25 mouse cellular contexts compared by ENCODE assay signal in genomic region chr7:80990276-80990675, GRCm38 (mm10). TPM values are rescaled to one million over a fixed set of nuclear protein-coding genes. Genes with fewer than 3 reads are reported as not detected.
DNase-seq lines count a peak whose midpoint lies in the region; ATAC-seq lines count a peak whose summit lies in the region.
"Had no signal": no experiment of that assay in that cellular context is flagged by ENCODE, and none has a peak within 500 bp of the region (broad histone marks: within the 10 kb centered on the region; RNA-seq: fewer than 3 reads in every experiment).

No protein-coding gene starts in this region.

- H3K4me1 ChIP-seq in forebrain, embryonic 12.5 days = peaks cover 29% of the 10 kb centered on the region

- no peak for ATAC-seq in forebrain, embryonic 12.5 days (ENCODE audit: low FRiP score)
- ATAC-seq: forebrain, embryonic 13.5 days had no signal

- no peak overlapping the region for H3K27ac ChIP-seq in forebrain, embryonic 12.5 days
- H3K27ac ChIP-seq: embryonic facial prominence, embryonic 13.5 days; forebrain, embryonic 13.5 days; hindbrain, embryonic 15.5 days; limb, embryonic 13.5 days had no signal

- no peak overlapping the region for H3K4me3 ChIP-seq in forebrain, embryonic 12.5 days (replicated peaks)
- H3K4me3 ChIP-seq: embryonic facial prominence, embryonic 13.5 days; erythroblast, embryonic 14.5 days; forebrain, embryonic 13.5 days; hindbrain, embryonic 15.5 days; limb, embryonic 13.5 days had no signal

- no peaks in the 10 kb centered on the region for H3K9me3 ChIP-seq in forebrain, embryonic 12.5 days
- H3K9me3 ChIP-seq: embryonic facial prominence, embryonic 13.5 days; forebrain, embryonic 13.5 days; hindbrain, embryonic 15.5 days; limb, embryonic 13.5 days had no signal

- no peak overlapping the region for H3K9ac ChIP-seq in forebrain, embryonic 12.5 days
- H3K9ac ChIP-seq: embryonic facial prominence, embryonic 13.5 days; forebrain, embryonic 13.5 days; hindbrain, embryonic 15.5 days; limb, embryonic 13.5 days had no signal

- no peak overlapping the region for H3K4me2 ChIP-seq in forebrain, embryonic 12.5 days
- H3K4me2 ChIP-seq: embryonic facial prominence, embryonic 13.5 days; forebrain, embryonic 13.5 days; hindbrain, embryonic 15.5 days; limb, embryonic 13.5 days; midbrain, embryonic 11.5 days had no signal

- peak; percentile 31 to 32 for DNase-seq in cerebellum, postnatal 10 days
- no peak for DNase-seq in cerebellum, postnatal 25 days
- DNase-seq in kidney, adult 8-10 months = peak; percentile 54 to 61
- no peak for DNase-seq in kidney, postnatal 4 days
- peak; percentile 25 for DNase-seq in 3T3-L1 (ENCODE audit: low read depth, low spot score)
- peak; percentile 42 for DNase-seq in R1 (ENCODE audit: low read depth, low spot score)
- DNase-seq in heart, adult 8-10 months (ENCODE audit: low spot score) = no peak
- DNase-seq: B cell, adult 2 months; cerebellum, adult 11 months; cerebellum, postnatal 36 days; embryo, embryonic 11 days; gastrocnemius, postnatal 36 days; lung, adult 18-20 months; lung, postnatal 10 days; right cerebral cortex, postnatal 4 days; thymus, adult 2 months; thymus, postnatal 4 days had no signal

- WGBS in forebrain, embryonic 12.5 days = 97% methylated on average over 6 of the region's 6 CpGs

- H3K36me3 ChIP-seq in forebrain, embryonic 12.5 days (replicated peaks) = no peaks in the 10 kb centered on the region
- H3K36me3 ChIP-seq: embryonic facial prominence, embryonic 13.5 days; hindbrain, embryonic 15.5 days; limb, embryonic 13.5 days had no signal

- H3K27me3 ChIP-seq in forebrain, embryonic 12.5 days = no peaks in the 10 kb centered on the region
- H3K27me3 ChIP-seq: CH12.LX; embryonic facial prominence, embryonic 13.5 days; forebrain, embryonic 13.5 days; hindbrain, embryonic 15.5 days; limb, embryonic 13.5 days had no signal

RNA-seq across cellular contexts. Expression of gene Zfp592, which starts 3.2 kb away (rescaled TPM):
- polyA plus RNA-seq in forebrain, embryonic 12.5 days (2016; fragmentation: Nextera tagmentation; extraction: Ambion mirVana) = 12.1 and 14.3 TPM in 2 replicates
- 10 to 100 TPM; 13.5 to 18.1 (median 16.3) TPM for total RNA-seq in heart, adult 8-10 months (2022)

RNA-seq across cellular contexts. Expression of gene Sec11a, which starts 42.7 kb away (rescaled TPM):
- 169 and 179 TPM in 2 replicates for polyA plus RNA-seq in forebrain, embryonic 12.5 days (2016; fragmentation: Nextera tagmentation; extraction: Ambion mirVana)
- total RNA-seq in heart, adult 8-10 months (2022) = 10 to 100 TPM; 35.3 to 41.0 (median 39.2) TPM

Comparison
In these comparisons a context has a peak if more than half of its experiments do, and no peak if none do; other contexts are left out.
1. DNase-seq: peak in cerebellum, postnatal 10 days (2 of 2), kidney, adult 8-10 months (2 of 2), 3T3-L1 (single experiment) and R1 (single experiment); none in cerebellum, postnatal 25 days (0 of 2), kidney, postnatal 4 days (0 of 2) and heart, adult 8-10 months (single experiment).